Mouse (Mus musculus): ENCODE measurements at regions not wholly inside any gene's neighbourhood (a gene's known extent, or its start where the extent isn't known, plus 50 kb on each side); places are given as distances from the start of the nearest gene placed in this dataset.

DNA sequence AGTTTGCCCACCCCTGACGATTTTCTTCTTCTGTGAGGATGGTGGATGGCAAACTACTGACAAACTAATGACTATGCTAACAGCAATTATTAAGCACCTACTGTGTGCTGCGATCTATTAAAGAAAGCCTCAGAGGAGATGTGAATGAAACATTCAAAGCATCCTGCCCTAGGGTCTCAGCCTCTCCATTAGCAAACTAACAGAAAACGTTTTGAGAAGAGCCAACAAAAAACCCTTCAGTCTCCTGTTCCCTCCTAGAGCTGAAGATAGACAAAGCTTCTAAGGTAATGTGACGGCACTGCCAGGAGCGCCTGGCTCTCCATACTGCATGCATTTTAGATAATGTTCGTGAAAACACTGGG, 270.4 kb upstream of the Irx3 start:
- H3K27me3 ChIP-seq (replicated peaks; ENCODE audit: control insufficient read depth, insufficient read depth, low read length) = peaks cover 25% of the 10 kb centered on the region
- no peaks in the 10 kb centered on the region for H3K4me1 ChIP-seq (replicated peaks; ENCODE audit: control insufficient read depth, insufficient read depth, low read length)
- H3K4me2 ChIP-seq (ENCODE audit: low read length) = no peak overlapping the region
- DNase-seq (ENCODE audit: low spot score) (no peak), ATAC-seq (replicated peaks; ENCODE audit: low FRiP score, low TSS enrichment, low read depth) (no peak)
- H3K36me3 ChIP-seq (ENCODE audit: control insufficient read depth, insufficient read depth, low read length) = no peaks in the 10 kb centered on the region
- no peak overlapping the region for H3K4me3 ChIP-seq (ENCODE audit: low read depth, low read length)
- H3K9me3 ChIP-seq (ENCODE audit: control insufficient read depth, low read length) = no peaks in the 10 kb centered on the region
- H3K9ac ChIP-seq (ENCODE audit: low read length) = no peak overlapping the region
- no peak overlapping the region for H3K27ac ChIP-seq (ENCODE audit: low read depth)
- WGBS = 16% methylated on average over 6 of the region's 6 CpGs

GRCm38 (mm10) chr8:92071305-92072253, 269.7 kb upstream of the Irx3 start:
- no peak overlapping the region for H3K9ac ChIP-seq (ENCODE audit: low read length)
- no peak overlapping the region for H3K27ac ChIP-seq (ENCODE audit: low read depth)
- H3K27me3 ChIP-seq (replicated peaks; ENCODE audit: control insufficient read depth, insufficient read depth, low read length) = peaks cover 25% of the 10 kb centered on the region
- DNase-seq (ENCODE audit: low spot score) (no peak), ATAC-seq (replicated peaks; ENCODE audit: low FRiP score, low TSS enrichment, low read depth) (no peak)
- no peak overlapping the region for H3K4me2 ChIP-seq (ENCODE audit: low read length)
- WGBS = 49% methylated on average over 21 of the region's 21 CpGs
- H3K9me3 ChIP-seq (ENCODE audit: control insufficient read depth, low read length) = no peaks in the 10 kb centered on the region
- H3K4me3 ChIP-seq (ENCODE audit: low read depth, low read length) = no peak overlapping the region
- no peaks in the 10 kb centered on the region for H3K4me1 ChIP-seq (replicated peaks; ENCODE audit: control insufficient read depth, insufficient read depth, low read length)
- H3K36me3 ChIP-seq (ENCODE audit: control insufficient read depth, insufficient read depth, low read length) = no peaks in the 10 kb centered on the region

GRCm38 (mm10) chr8:92070704-92071103, 268.8 kb upstream of the Irx3 start:
- Histone ChIP-seq H3K9ac (ENCODE audit: low read length) (no peak overlapping the region), H3K4me2 (ENCODE audit: low read length) (no peak overlapping the region), H3K4me3 (ENCODE audit: low read depth, low read length) (no peak overlapping the region), H3K27me3 (replicated peaks; ENCODE audit: control insufficient read depth, insufficient read depth, low read length) (peaks cover 25% of the 10 kb centered on the region), H3K9me3 (ENCODE audit: control insufficient read depth, low read length) (no peaks in the 10 kb centered on the region), H3K27ac (ENCODE audit: low read depth) (no peak overlapping the region), H3K4me1 (replicated peaks; ENCODE audit: control insufficient read depth, insufficient read depth, low read length) (no peaks in the 10 kb centered on the region), H3K36me3 (ENCODE audit: control insufficient read depth, insufficient read depth, low read length) (no peaks in the 10 kb centered on the region)
- ATAC-seq (replicated peaks; ENCODE audit: low FRiP score, low TSS enrichment, low read depth) (no peak), DNase-seq (ENCODE audit: low spot score) (no peak)
- 40% methylated on average over 8 of the region's 8 CpGs for whole genome bisulfite sequencing

DNA sequence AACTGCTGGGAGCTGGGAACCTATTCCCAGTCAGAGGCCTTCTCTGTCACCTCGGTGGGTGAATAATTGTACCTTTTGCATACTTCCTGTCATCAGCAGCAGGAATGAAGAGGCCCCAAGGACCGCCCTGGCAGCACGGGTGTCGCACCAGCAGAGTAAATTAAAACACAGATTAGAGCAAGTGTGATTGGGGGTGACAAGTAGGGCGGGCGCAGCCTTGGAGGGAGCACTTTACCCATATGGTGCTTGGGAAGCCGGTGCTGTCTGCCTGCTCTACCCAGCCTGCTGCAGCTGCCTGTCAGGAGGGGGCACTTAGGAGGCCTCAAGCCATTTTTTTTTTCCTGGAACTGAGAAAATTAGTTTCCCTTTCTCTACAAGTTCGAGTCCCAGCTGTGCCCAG, 264.6 kb upstream of the Irx3 start:
- no peak overlapping the region for H3K9ac ChIP-seq (ENCODE audit: low read length)
- DNase-seq (ENCODE audit: low spot score) (no peak), ATAC-seq (replicated peaks; ENCODE audit: low FRiP score, low TSS enrichment, low read depth) (no peak)
- no peak overlapping the region for H3K4me3 ChIP-seq (ENCODE audit: low read depth, low read length)
- no peak overlapping the region for H3K27ac ChIP-seq (ENCODE audit: low read depth)
- H3K27me3 ChIP-seq (replicated peaks; ENCODE audit: control insufficient read depth, insufficient read depth, low read length) = peaks cover 13% of the 10 kb centered on the region; the same call in 1 of the 2 replicates
- no peak overlapping the region for H3K4me2 ChIP-seq (ENCODE audit: low read length)
- H3K9me3 ChIP-seq (ENCODE audit: control insufficient read depth, low read length) = no peaks in the 10 kb centered on the region
- H3K4me1 ChIP-seq (replicated peaks; ENCODE audit: control insufficient read depth, insufficient read depth, low read length) = peaks cover 4% of the 10 kb centered on the region; the same call in 1 of the 2 replicates
- no peaks in the 10 kb centered on the region for H3K36me3 ChIP-seq (ENCODE audit: control insufficient read depth, insufficient read depth, low read length)
- 40% methylated on average over 8 of the region's 8 CpGs for WGBS

- no peak for ATAC-seq (replicated peaks; ENCODE audit: low FRiP score, low TSS enrichment, low read depth)
- no peaks in the 10 kb centered on the region for H3K36me3 ChIP-seq (ENCODE audit: control insufficient read depth, insufficient read depth, low read length)
- H3K4me3 ChIP-seq (ENCODE audit: low read depth, low read length) = no peak overlapping the region
- DNase-seq (ENCODE audit: low spot score) = no peak
- peaks cover 6% of the 10 kb centered on the region; the same call in 1 of the 2 replicates for H3K27me3 ChIP-seq (replicated peaks; ENCODE audit: control insufficient read depth, insufficient read depth, low read length)
- no peak overlapping the region for H3K9ac ChIP-seq (ENCODE audit: low read length)
- H3K9me3 ChIP-seq (ENCODE audit: control insufficient read depth, low read length) = no peaks in the 10 kb centered on the region
- H3K4me1 ChIP-seq (replicated peaks; ENCODE audit: control insufficient read depth, insufficient read depth, low read length) = peaks cover 4% of the 10 kb centered on the region; the same call in 1 of the 2 replicates
- no peak overlapping the region for H3K4me2 ChIP-seq (ENCODE audit: low read length)
- H3K27ac ChIP-seq (ENCODE audit: low read depth) = 0 out of 2 replicates have a peak overlapping the region, but pooled peaks have one; percentile 27
- 10% methylated on average over 9 of the region's 9 CpGs for WGBS
These were observed 263.8 kb upstream of the Irx3 start for GRCm38 (mm10) chr8:92065554-92066239.

DNA sequence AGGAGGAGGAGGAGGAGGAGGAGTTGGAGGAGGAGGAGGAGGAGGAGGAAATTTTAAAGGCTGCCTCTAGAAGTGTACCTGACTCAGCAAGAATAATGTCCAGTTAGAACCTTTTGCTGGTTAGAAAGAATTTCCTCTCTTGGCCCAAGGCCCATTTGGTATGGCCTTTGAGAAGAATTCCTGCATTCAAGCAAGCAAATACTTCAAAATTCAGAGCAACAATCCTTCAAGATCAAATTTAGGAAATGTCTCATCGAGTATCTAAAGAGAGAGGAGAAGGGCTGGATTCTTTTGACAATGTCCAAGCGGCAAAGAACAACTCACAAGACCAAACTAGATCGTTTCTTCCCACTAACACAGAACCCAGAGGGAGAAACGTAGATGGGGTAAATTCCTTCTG, 263.1 kb upstream of the Irx3 start:
- Histone ChIP-seq H3K4me3 (ENCODE audit: low read depth, low read length) (no peak overlapping the region), H3K4me2 (ENCODE audit: low read length) (no peak overlapping the region), H3K4me1 (replicated peaks; ENCODE audit: control insufficient read depth, insufficient read depth, low read length) (peaks cover 4% of the 10 kb centered on the region; the same call in 1 of the 2 replicates), H3K9ac (ENCODE audit: low read length) (no peak overlapping the region), H3K36me3 (ENCODE audit: control insufficient read depth, insufficient read depth, low read length) (no peaks in the 10 kb centered on the region), H3K27me3 (replicated peaks; ENCODE audit: control insufficient read depth, insufficient read depth, low read length) (no peaks in the 10 kb centered on the region), H3K9me3 (ENCODE audit: control insufficient read depth, low read length) (no peaks in the 10 kb centered on the region), H3K27ac (ENCODE audit: low read depth) (no peak overlapping the region)
- DNase-seq (ENCODE audit: low spot score) (no peak), ATAC-seq (replicated peaks; ENCODE audit: low FRiP score, low TSS enrichment, low read depth) (no peak)
- 26% methylated on average over 4 of the region's 4 CpGs for WGBS

DNA sequence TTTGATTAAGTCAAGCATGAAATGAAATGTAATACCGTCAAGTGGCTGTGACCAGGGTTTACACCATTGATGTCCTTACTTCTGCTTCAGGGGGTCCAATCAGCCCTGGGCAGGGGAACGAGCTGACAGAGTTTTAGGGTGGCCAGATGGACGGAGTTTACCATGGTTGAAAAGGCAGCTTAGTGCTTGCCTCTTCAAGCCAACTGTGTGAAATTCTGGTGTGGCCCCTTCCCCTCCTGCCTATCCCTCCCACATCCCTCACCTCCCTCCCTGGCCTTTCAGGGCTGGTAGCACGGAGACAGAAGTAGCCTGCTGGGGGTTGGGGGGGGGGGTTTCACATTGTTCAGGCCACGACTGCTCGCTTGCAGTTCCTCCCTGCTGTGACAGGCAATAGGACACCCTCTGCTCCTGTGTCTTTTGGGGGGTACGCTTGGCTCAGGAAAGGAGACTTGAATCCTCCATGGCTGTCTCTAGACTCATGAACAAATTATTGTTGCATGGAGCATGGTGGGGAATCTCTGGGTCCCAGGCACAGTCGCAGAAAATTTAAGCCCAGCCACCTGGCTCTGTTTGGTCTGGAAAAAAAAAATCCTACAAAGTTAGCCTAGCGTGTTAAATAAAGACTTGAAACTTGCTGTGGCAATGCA, 262.4 kb upstream of the Irx3 start:
- WGBS = 36% methylated on average over 9 of the region's 9 CpGs
- no peaks in the 10 kb centered on the region for H3K36me3 ChIP-seq (ENCODE audit: control insufficient read depth, insufficient read depth, low read length)
- DNase-seq (ENCODE audit: low spot score) (no peak), ATAC-seq (replicated peaks; ENCODE audit: low FRiP score, low TSS enrichment, low read depth) (no peak)
- peaks cover 4% of the 10 kb centered on the region; the same call in 1 of the 2 replicates for H3K4me1 ChIP-seq (replicated peaks; ENCODE audit: control insufficient read depth, insufficient read depth, low read length)
- H3K4me2 ChIP-seq (ENCODE audit: low read length) = no peak overlapping the region
- no peak overlapping the region for H3K4me3 ChIP-seq (ENCODE audit: low read depth, low read length)
- no peaks in the 10 kb centered on the region for H3K27me3 ChIP-seq (replicated peaks; ENCODE audit: control insufficient read depth, insufficient read depth, low read length)
- no peak overlapping the region for H3K27ac ChIP-seq (ENCODE audit: low read depth)
- H3K9ac ChIP-seq (ENCODE audit: low read length) = no peak overlapping the region
- no peaks in the 10 kb centered on the region for H3K9me3 ChIP-seq (ENCODE audit: control insufficient read depth, low read length)

GRCm38 (mm10) chr8:92063333-92063732, 261.5 kb upstream of the Irx3 start:
- Histone ChIP-seq H3K4me2 (ENCODE audit: low read length) (no peak overlapping the region), H3K27ac (ENCODE audit: low read depth) (no peak overlapping the region), H3K36me3 (ENCODE audit: control insufficient read depth, insufficient read depth, low read length) (no peaks in the 10 kb centered on the region), H3K4me3 (ENCODE audit: low read depth, low read length) (no peak overlapping the region), H3K27me3 (replicated peaks; ENCODE audit: control insufficient read depth, insufficient read depth, low read length) (no peaks in the 10 kb centered on the region), H3K4me1 (replicated peaks; ENCODE audit: control insufficient read depth, insufficient read depth, low read length) (peaks cover 4% of the 10 kb centered on the region; the same call in 1 of the 2 replicates), H3K9me3 (ENCODE audit: control insufficient read depth, low read length) (no peaks in the 10 kb centered on the region), H3K9ac (ENCODE audit: low read length) (no peak overlapping the region)
- 74% methylated on average over 4 of the region's 4 CpGs for WGBS
- ATAC-seq (replicated peaks; ENCODE audit: low FRiP score, low TSS enrichment, low read depth) (no peak), DNase-seq (ENCODE audit: low spot score) (no peak)
